Mouse (Mus musculus): ENCODE results near the gene Plpp2. TPM values are rescaled to one million over a fixed set of nuclear protein-coding genes. Genes with fewer than 3 reads are reported as not detected.

Plpp2 gene
- total RNA-seq, 2 experiments from 2014 or later, result 1.3 to 2.2 TPM

DNA sequence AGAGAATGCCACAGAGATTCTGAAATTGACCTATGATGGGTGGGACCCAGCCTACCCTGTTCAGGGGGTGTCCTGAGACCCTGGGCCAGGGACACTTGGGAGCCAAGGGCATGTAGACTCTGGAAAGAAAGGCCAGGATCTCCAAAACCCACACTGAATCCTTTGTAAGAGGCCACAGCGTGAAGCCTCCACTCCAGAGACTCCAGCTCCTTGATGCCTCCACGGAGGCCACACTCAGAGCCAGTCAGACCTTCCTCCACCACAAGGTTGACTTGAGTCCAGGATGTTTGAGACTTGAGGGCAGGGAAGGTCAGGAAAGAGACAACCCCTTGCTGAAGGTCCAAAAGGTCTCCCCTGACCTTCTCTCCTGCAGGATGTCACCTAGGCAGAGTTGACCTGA is 830 bp upstream of the Plpp2 start:
- DNase-seq, result no peak
- intact Hi-C loops (cut with DNase I; ENCODE audit: low total_unique reads), result no loop called here

DNA sequence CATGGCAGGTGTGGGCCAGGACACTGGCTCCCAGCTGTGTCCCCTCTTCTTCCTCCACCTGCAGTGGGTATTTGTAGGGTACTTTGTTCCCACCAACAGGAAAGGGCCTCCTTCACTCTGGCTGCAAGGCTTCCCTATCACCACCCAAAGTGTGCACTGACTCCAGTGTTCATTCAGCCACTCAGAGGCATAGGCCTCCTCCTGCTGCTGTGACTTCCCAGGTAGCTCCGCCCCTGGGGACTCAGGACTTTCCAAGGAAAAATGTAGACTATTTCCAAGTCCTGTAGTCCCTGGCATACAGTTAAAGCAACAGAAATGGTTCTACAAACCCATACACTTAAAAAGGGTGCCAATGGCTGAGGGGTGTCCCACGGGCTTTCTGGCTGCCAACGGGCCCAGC is 918 bp downstream of the Plpp2 start:
- intact Hi-C loops (cut with DNase I; ENCODE audit: low total_unique reads), result no loop called here
- DNase-seq, result no peak

DNA sequence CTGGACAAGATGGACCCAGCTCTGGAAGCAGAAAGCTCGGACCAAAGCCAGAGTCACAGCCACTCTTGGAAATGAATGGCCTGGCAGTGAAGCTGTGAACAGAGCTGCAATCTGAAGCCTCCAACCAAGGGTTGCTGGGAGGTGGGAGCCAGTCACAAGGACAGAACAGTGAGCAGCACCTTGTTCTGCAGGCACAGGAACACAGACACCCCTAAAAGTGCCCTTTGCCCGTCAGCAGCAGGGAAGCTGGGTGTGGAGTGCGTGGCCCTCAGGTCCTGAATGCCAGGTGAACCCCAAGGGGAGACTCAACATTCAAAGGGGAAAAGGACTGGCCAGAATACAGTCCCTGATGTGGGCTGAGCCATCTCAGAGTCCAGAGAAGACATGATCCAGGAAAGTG is 2.0 kb downstream of the Plpp2 start:
- intact Hi-C loops (cut with DNase I; ENCODE audit: low total_unique reads), result no loop called here

GRCm38 (mm10) chr10:79530721-79531120 is 2.9 kb downstream of the Plpp2 start:
- no peak for DNase-seq
- intact Hi-C loops (cut with DNase I; ENCODE audit: low total_unique reads), result no loop called here

More for the DNA sequence above, 2.0 kb downstream of the Plpp2 start:
- DNase-seq, result no peak

DNA sequence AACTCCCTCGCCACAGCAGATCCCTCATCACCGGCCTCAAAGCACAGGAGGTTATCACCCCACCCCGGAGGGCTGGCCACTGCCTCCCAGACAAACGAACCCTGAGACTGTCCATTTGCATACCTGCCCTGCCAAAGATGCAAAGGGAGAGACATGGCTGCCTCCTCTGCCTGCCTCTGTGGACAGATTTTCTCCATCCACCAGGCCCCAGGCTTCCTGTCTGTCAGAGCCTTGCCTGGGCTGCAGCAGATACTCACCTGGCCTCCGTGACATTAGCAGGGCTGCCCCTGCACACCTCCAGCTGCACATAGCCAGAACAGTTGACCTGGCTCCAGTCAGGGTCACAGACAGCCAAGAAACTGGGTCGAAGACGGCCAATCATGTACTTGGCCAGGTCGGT is 3.4 kb downstream of the Plpp2 start:
- intact Hi-C loops (cut with DNase I; ENCODE audit: low total_unique reads), result no loop called here

DNA sequence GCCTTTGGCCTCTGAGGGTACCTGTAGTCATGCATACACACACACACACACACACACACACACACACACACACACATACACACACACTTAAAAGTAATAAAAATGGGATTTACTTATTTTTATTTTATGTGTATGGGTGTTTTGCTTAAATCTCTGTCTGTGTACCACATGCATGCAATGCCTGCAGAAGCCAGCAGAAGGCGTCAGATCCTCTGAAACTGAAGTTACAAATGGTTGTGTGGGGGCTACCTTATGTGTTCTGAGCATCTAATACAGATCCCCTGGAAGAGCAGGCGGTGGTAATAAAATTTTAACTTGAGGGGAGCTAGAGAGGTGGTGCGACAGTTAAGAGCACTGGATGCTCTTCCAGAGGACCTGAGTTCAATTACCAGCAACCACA is 5.5 kb downstream of the Plpp2 start:
- no peak for DNase-seq

More for the DNA sequence above, 3.4 kb downstream of the Plpp2 start:
- DNase-seq, result no peak

DNA sequence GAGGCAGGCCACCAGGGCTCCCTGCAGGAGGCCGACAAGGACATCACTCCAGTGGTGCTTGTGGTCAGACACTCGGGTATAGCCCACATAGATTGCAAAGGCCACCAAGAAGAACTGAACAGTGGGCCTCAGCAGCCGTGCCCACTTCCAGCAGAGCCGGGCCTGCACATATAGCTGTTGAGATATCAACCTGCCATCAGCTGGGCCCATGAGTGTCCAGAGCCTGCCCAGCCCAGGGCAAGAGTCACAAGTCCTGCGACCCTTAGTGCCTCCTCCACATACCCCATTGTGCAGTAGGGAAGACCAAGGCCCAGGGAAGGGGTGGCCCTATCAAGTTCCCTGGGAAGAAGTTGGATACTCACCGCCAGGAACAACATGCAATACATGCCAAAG is 6.1 kb downstream of the Plpp2 start:
- intact Hi-C loops (cut with DNase I; ENCODE audit: low total_unique reads), result no loop called here
- DNase-seq, result no peak

More for the DNA sequence above, 5.5 kb downstream of the Plpp2 start:
- intact Hi-C loops (cut with DNase I; ENCODE audit: low total_unique reads), result no loop called here

DNA sequence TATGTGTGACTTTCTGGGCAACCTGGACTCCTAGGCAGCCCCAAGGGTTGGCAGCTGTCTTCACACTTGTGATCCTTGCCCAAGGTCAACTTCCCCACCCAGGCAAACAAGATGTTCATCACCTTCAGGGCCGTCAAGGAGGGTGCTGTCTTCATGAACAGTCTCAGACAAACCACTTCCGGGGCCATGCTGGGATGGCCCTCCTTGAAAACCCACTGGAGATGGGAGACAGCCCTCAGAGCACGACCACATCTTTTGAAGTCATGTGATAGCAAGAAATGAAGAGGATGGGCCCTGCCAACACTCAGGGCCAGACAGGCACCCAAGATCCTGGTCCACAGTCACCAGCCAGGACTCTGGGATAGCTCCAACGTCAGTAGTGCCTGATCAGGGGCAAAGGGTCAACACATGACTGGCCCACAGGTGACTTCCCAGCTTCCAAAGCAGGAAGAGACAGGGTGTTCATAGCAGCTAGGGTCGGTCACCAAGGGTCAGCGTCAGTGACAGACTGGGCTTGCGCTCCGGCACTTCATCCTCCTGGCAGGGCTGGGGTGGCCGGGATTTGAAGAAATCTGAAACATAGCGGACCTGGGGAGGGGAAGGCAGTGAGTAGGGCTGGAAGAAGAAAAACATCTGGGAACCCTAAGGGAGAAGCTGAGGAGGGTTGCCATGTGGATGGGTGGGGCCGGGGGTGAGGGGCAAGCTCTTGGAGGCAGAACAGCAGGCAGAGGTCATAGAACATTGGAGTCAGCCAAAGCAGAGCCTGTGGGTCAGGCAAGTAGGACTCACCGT is 6.7 kb downstream of the Plpp2 start:
- intact Hi-C loops (cut with DNase I; ENCODE audit: low total_unique reads), result no loop called here
- no peak for DNase-seq

GRCm38 (mm10) chr10:79525456-79526325 is 7.9 kb downstream of the Plpp2 start:
- intact Hi-C loops (cut with DNase I; ENCODE audit: low total_unique reads), result no loop called here
- DNase-seq, result no peak

DNA sequence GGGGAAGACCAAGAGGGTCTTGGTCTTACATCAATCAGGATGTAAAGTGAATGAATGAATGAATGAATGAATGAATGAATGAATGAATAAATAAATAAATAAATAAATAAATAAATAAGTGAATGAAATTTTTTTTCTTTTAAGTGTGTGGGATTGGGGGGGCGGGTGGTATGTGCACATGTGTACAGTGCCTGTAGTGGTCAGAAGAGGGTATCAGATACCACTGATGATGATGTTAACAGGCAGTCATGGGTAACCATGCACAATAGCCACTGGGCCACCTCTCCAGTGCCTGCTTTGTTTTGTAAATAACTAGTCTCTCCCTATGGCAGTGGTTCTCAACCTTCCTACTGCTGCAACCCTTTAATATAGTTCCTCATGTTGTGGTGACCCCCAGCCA is 9.2 kb downstream of the Plpp2 start:
- no peak for DNase-seq
- intact Hi-C loops (cut with DNase I; ENCODE audit: low total_unique reads), result no loop called here

DNA sequence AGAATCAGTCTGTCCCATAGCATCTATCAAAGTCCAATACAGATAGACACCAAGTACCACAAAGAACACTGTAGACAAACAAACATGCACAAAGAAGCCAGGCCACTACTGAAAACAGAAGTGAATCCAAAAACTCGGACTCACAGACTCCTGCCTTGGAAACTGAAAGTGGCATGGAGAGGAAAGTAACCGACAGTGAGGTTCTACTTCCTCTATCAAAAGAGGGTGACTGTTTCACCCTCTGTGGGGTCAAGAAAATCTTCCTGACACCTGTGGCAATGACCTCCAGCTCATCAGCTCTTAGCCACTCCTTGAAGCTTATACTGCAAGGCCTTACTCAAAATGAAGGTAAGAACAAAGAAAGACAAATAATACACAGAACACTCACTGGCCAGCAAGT is 26.9 kb downstream of the Plpp2 start:
- no peak for DNase-seq
- intact Hi-C loops (cut with DNase I; ENCODE audit: low total_unique reads), result no loop called here

GRCm38 (mm10) chr10:79502830-79503644 is 30.6 kb downstream of the Plpp2 start:
- no peak for DNase-seq
- intact Hi-C loops (cut with DNase I; ENCODE audit: low total_unique reads), result no loop called here

- intact Hi-C loops (cut with DNase I; ENCODE audit: low total_unique reads), result no loop called here
- no peak for DNase-seq
These were observed 36.8 kb downstream of the Plpp2 start for GRCm38 (mm10) chr10:79496701-79497288.

DNA sequence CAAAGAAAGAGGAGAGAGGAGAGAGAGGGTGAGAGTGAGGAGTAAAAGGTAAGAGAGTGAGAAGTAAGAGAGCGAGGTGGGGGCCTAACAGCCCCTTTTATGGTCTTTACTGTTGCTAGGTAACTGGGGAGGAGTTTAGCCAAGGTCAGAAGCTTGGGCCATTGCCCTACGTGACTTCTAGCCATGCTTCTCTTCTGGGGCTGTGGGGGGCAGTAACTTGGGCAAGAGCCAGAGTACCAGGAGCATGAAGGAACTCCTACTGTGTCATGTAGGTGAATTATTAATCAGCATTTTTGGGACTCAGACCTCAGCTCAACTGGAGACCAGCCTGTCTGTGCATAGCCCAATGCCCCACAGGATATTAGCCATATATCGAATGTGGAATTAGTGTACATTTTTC is 37.7 kb downstream of the Plpp2 start:
- no peak for DNase-seq
- intact Hi-C loops (cut with DNase I; ENCODE audit: low total_unique reads), result no loop called here

Small RNA genes lying within 50 kb of the gene (microRNA-seq; reads per million reads assigned to microRNA genes)
- gene Mir6909, result 0 to 0.64 reads per million in 2 experiments

Other genes starting within 250 kb of the Plpp2 start
- not detected for gene Vmn2r82, start 177.3 kb downstream of the Plpp2 start, total RNA-seq (2021)
- not detected for gene Vmn2r83, start 65.1 kb downstream of the Plpp2 start, total RNA-seq (2021)
- gene Mier2, start 21.4 kb upstream of the Plpp2 start, total RNA-seq (2021), result 10 to 100 TPM; 10.3 to 10.6 TPM
- not detected for gene Theg, start 53.5 kb upstream of the Plpp2 start, total RNA-seq (2021)
- under 1 TPM; 0.11 to 0.12 TPM for gene C2cd4c, start 80.2 kb upstream of the Plpp2 start, total RNA-seq (2021)
- gene Shc2, start 104.1 kb upstream of the Plpp2 start, total RNA-seq (2021), result 1 to 10 TPM; 2.3 to 3.3 TPM
- gene Odf3l2, start 111.9 kb upstream of the Plpp2 start, total RNA-seq (2021), result 10 to 100 TPM in 1 of 2 experiments, 1 to 10 TPM in 1; 1.1 to 12.4 TPM
- not detected for gene Madcam1, start 130.8 kb upstream of the Plpp2 start, total RNA-seq (2021)
- gene Tpgs1, start 135.6 kb upstream of the Plpp2 start, total RNA-seq (2021), result 10 to 100 TPM; 22.6 to 24.0 TPM
- gene Cdc34, start 148.4 kb upstream of the Plpp2 start, total RNA-seq (2021), result 100 to 1,000 TPM; 314 to 321 TPM
- gene Gzmm, start 155.2 kb upstream of the Plpp2 start, total RNA-seq (2021), result 1 to 10 TPM; 2.3 to 2.9 TPM
- 100 to 1,000 TPM; 496 to 497 TPM for gene Bsg, start 170.7 kb upstream of the Plpp2 start, total RNA-seq (2021)
- under 1 TPM; 0.42 to 0.78 TPM for gene Hcn2, start 182.8 kb upstream of the Plpp2 start, total RNA-seq (2021)
- 10 to 100 TPM; 21.5 to 21.6 TPM for gene Polrmt, start 212.8 kb upstream of the Plpp2 start, total RNA-seq (2021)
- gene Fgf22, start 221.3 kb upstream of the Plpp2 start, total RNA-seq (2021), result not detected
- 10 to 100 TPM; 25.9 to 30.6 TPM for gene Rnf126, start 233.2 kb upstream of the Plpp2 start, total RNA-seq (2021)
- gene Fstl3, start 243.5 kb upstream of the Plpp2 start, total RNA-seq (2021), result 1 to 10 TPM; 1.3 to 2.2 TPM